Mouse (Mus musculus) small intestine, adult 2 months (tissue): ENCODE data around the gene Pfkl. TPM values are rescaled to one million over a fixed set of nuclear protein-coding genes. Genes with fewer than 3 reads are reported as not detected.

ENCODE experiments used
- H3K27ac ChIP-seq: fragments of 200-500 bp; 2 replicates; pipeline ENCODE4 v1.5.1; 2012; ENCODE audit warnings: low read depth, low read length, control low read depth, inconsistent platforms; ENCODE audit not compliant: insufficient read depth
- H3K27me3 ChIP-seq: fragments of 200-500 bp; 2 replicates; pipeline ENCODE4 v1.6.1; 2012; ENCODE audit warnings: mild to moderate bottlenecking, moderate library complexity, low read length, inconsistent platforms; ENCODE audit not compliant: control insufficient read depth, insufficient read depth
- H3K36me3 ChIP-seq: fragments of 200-500 bp; 2 replicates; pipeline ENCODE4 v1.6.1; 2012; ENCODE audit warnings: mild to moderate bottlenecking, low read length, control low read depth, inconsistent platforms; ENCODE audit not compliant: control insufficient read depth, insufficient read depth
- H3K4me1 ChIP-seq: fragments of 200-500 bp; 2 replicates; pipeline ENCODE4 v1.6.1; 2012; ENCODE audit warnings: low read length, inconsistent platforms, mixed read lengths; ENCODE audit not compliant: control insufficient read depth, insufficient read depth, insufficient read length
- H3K4me3 ChIP-seq: fragments of 200-500 bp; 2 replicates; pipeline ENCODE4 v1.5.1; 2012; ENCODE audit warnings: low read depth, mild to moderate bottlenecking, control low read depth, inconsistent platforms, low read length, moderate library complexity
- CTCF ChIP-seq: fragments of 200-500 bp; IDR thresholded peaks from 2 replicates; pipeline ENCODE4 v1.5.1; 2012; ENCODE audit warnings: low read depth, mild to moderate bottlenecking, control low read depth, inconsistent platforms, low read length, moderate library complexity, mixed read lengths; ENCODE audit not compliant: insufficient replicate concordance, insufficient read length; ENCODE audit errors: extremely low read depth
- POLR2A ChIP-seq: fragments of 200-500 bp; IDR thresholded peaks from 2 replicates; pipeline ENCODE4 v1.6.1; 2012; ENCODE audit warnings: low read depth, mild to moderate bottlenecking, control low read depth, inconsistent platforms, low read length, moderate library complexity
- whole genome bisulfite sequencing: fragments of 180-500 bp; shearing (Covaris S2); methylation state at CpG from one replicate; pipeline ENCODE4 v1.1.7; 2018; 5-methylcytosine and 5-hydroxymethylcytosine counted together
- polyA plus RNA-seq: library from polyadenylated mRNA; depleted of rRNA; stranded (reverse); fragments of >200 nt; gene quantifications from 2 replicates; pipeline ENCODE4 v1.2.3, GENCODE M21; 2012

The Pfkl gene
- polyA plus RNA-seq, 1 experiment = 31.2 TPM

- peak; percentile 83 for TF ChIP-seq CTCF
- TF ChIP-seq POLR2A = no peak
- H3K27me3 ChIP-seq = no peaks in the 10 kb centered on the region
- no peaks in the 10 kb centered on the region for H3K36me3 ChIP-seq
- H3K4me3 ChIP-seq = peak within 1 kb of the TSS; percentile 30
- WGBS = 4% methylated on average over 27 of the region's 27 CpGs
- no peak within 1 kb of the TSS for H3K27ac ChIP-seq
- peaks cover 3% of the 10 kb centered on the region for H3K4me1 ChIP-seq
Measured at GRCm38 (mm10) chr10:78043406-78043836, 33.5 kb upstream of the Pfkl start, which contains the start of gene Aire. TSS of gene Aire (minus strand) at chr10:78043610.

GRCm38 (mm10) chr10:78042697-78043405 is 33.0 kb upstream of the Pfkl start:
- peak overlapping the region; percentile 30 for H3K4me3 ChIP-seq

GRCm38 (mm10) chr10:78042096-78042495 is 32.2 kb upstream of the Pfkl start:
- TF ChIP-seq POLR2A = no peak
- TF ChIP-seq CTCF = no peak
- Histone ChIP-seq H3K4me3 (no peak overlapping the region), H3K36me3 (no peaks in the 10 kb centered on the region), H3K27me3 (no peaks in the 10 kb centered on the region), H3K4me1 (peaks cover 3% of the 10 kb centered on the region), H3K27ac (no peak overlapping the region)
- WGBS = 78% methylated on average over 7 of the region's 7 CpGs

More at GRCm38 (mm10) chr10:78042697-78043405, 33.0 kb upstream of the Pfkl start:
- Histone ChIP-seq H3K4me1 (peaks cover 3% of the 10 kb centered on the region), H3K36me3 (no peaks in the 10 kb centered on the region), H3K27me3 (no peaks in the 10 kb centered on the region), H3K27ac (no peak overlapping the region)
- TF ChIP-seq CTCF (no peak), POLR2A (no peak)
- 66% methylated on average over 14 of the region's 14 CpGs for WGBS

GRCm38 (mm10) chr10:78041647-78042046 is 31.8 kb upstream of the Pfkl start, which contains the start of gene Dnmt3l:
TSS of gene Dnmt3l (plus strand) at chr10:78041947.
- TF ChIP-seq POLR2A (no peak), CTCF (no peak)
- no peak within 1 kb of the TSS for H3K4me3 ChIP-seq
- peaks cover 3% of the 10 kb centered on the region for H3K4me1 ChIP-seq
- H3K27me3 ChIP-seq = no peaks in the 10 kb centered on the region
- 88% methylated on average over 5 of the region's 5 CpGs for WGBS
- no peak within 1 kb of the TSS for H3K27ac ChIP-seq
- no peaks in the 10 kb centered on the region for H3K36me3 ChIP-seq

GRCm38 (mm10) chr10:78037139-78037538 is 27.3 kb upstream of the Pfkl start:
- TF ChIP-seq CTCF (no peak), POLR2A (no peak)

GRCm38 (mm10) chr10:78031987-78032386 is 22.1 kb upstream of the Pfkl start:
- Histone ChIP-seq H3K27me3 (no peaks in the 10 kb centered on the region), H3K4me1 (no peaks in the 10 kb centered on the region), H3K27ac (no peak overlapping the region), H3K4me3 (no peak overlapping the region), H3K36me3 (no peaks in the 10 kb centered on the region)
- no peak for TF ChIP-seq CTCF
- WGBS = 40% methylated on average over 2 of the region's 2 CpGs

More at GRCm38 (mm10) chr10:78037139-78037538, 27.3 kb upstream of the Pfkl start:
- Histone ChIP-seq H3K4me1 (no peaks in the 10 kb centered on the region), H3K4me3 (no peak overlapping the region), H3K27me3 (no peaks in the 10 kb centered on the region), H3K36me3 (no peaks in the 10 kb centered on the region), H3K27ac (no peak overlapping the region)
- WGBS = 81% methylated on average over 4 of the region's 4 CpGs

- no peak for TF ChIP-seq POLR2A
- TF ChIP-seq CTCF = no peak
- H3K36me3 ChIP-seq = no peaks in the 10 kb centered on the region
- no peak overlapping the region for H3K27ac ChIP-seq
- no peaks in the 10 kb centered on the region for H3K4me1 ChIP-seq
- no peak overlapping the region for H3K4me3 ChIP-seq
- no peaks in the 10 kb centered on the region for H3K27me3 ChIP-seq
- WGBS = 96% methylated on average over 1 of the region's 1 CpGs
Measured at GRCm38 (mm10) chr10:78029080-78029479, 19.2 kb upstream of the Pfkl start.
